Mouse (Mus musculus): ENCODE measurements around the gene Wdr5.

DNA sequence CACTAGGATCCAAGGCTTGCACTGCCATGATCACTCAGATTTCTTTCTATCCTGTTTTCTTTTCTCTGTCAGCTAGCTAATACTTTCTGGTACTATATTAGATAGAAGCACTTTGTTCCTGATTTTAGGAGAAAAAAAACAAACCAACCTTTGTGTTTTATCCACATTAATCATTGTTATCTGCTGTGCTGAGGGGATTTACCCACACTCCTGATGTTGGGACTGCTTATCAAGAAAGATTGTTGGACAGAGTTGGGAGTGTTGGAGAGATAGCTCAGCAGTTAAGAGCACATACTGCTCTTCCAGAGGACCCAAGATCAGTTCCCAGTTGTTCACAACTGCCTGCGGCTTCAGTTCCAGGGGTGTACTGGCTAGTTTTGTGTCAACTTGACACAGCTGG lies 26.6 kb upstream of the Wdr5 start:
- TF ChIP-seq CTCF (IDR thresholded peaks at IDR 0.05; ENCODE audit: low read depth, low read length), result no peak
- TF ChIP-seq POLR2A (IDR thresholded peaks at IDR 0.05; ENCODE audit: extremely low read depth, insufficient read depth, low read length), result no peak
